In the genomic region with DNA sequence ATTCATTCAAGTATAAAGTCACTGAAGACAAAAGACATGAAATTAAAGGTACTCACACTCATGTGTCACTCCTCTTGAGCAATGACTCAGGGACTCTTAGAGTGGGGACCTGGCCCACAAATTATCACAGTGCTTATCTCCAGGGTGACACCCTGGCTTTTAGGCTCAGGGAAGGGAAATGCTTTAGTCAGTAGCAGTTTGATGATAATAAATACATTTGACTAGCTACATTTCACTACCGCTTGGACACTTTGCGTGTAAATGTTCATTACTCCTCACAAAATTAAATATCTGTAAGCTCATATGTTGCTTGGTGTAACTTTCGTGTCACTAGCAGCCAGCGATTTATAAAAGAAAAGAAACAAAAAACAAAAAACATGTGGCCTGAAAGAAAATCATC, we compare ENCODE assay signal across 8 mouse cellular contexts. TPM values are rescaled to one million over a fixed set of nuclear protein-coding genes. Genes with fewer than 3 reads are reported as not detected.
DNase-seq lines count a peak whose midpoint lies in the region; ATAC-seq and TF ChIP-seq lines count a peak whose summit lies in the region.

No protein-coding gene starts in this region.

- ATAC-seq in lung, embryonic 16.5 days (ENCODE audit: low read depth) = no peak
- ATAC-seq in heart, embryonic 16.5 days (replicated peaks; ENCODE audit: extremely low read depth, insufficient read depth, low FRiP score) = no peak
- ATAC-seq in liver, postnatal 0 days = peak; percentile 19; the same call in 1 of the 2 replicates
- ATAC-seq in inflammation-experienced regulatory T-cells, adult 6 months = no peak
- ATAC-seq in cerebellum, adult (ENCODE audit: insufficient number of reproducible peaks, low FRiP score, low TSS enrichment) = no peak

- 59% methylated on average over 4 of the region's 4 CpGs for WGBS in lung, embryonic 16.5 days
- WGBS in heart, embryonic 16.5 days = 64% methylated on average over 4 of the region's 4 CpGs
- WGBS in liver, postnatal 0 days (ENCODE audit: insufficient replicate concordance) = 44% methylated on average over 4 of the region's 4 CpGs

- H3K36me3 ChIP-seq in lung, embryonic 16.5 days (ENCODE audit: control insufficient read depth, insufficient read depth, low read length) = no peaks in the 10 kb centered on the region
- no peaks in the 10 kb centered on the region for H3K36me3 ChIP-seq in heart, embryonic 16.5 days (ENCODE audit: control insufficient read depth, insufficient read depth)
- no peaks in the 10 kb centered on the region for H3K36me3 ChIP-seq in liver, postnatal 0 days (replicated peaks; ENCODE audit: insufficient read depth, low read length)

- H3K9me3 ChIP-seq in lung, embryonic 16.5 days (ENCODE audit: control insufficient read depth, low read length) = no peaks in the 10 kb centered on the region
- H3K9me3 ChIP-seq in heart, embryonic 16.5 days (replicated peaks; ENCODE audit: control insufficient read depth, low read length) = no peaks in the 10 kb centered on the region
- H3K9me3 ChIP-seq in liver, postnatal 0 days (ENCODE audit: low read length) = no peaks in the 10 kb centered on the region

- no peaks in the 10 kb centered on the region for H3K4me1 ChIP-seq in lung, embryonic 16.5 days (replicated peaks; ENCODE audit: control insufficient read depth, insufficient read depth, low read length)
- H3K4me1 ChIP-seq in heart, embryonic 16.5 days (ENCODE audit: control insufficient read depth, insufficient read depth, low read length) = peaks cover 2% of the 10 kb centered on the region
- no peaks in the 10 kb centered on the region for H3K4me1 ChIP-seq in liver, postnatal 0 days (ENCODE audit: insufficient read depth)

- no peak for DNase-seq in lung, postnatal 25 days (ENCODE audit: low spot score)
- peak; percentile 82 for DNase-seq in c-Kit-positive CD71-positive TER-119-positive erythroid progenitor cells, embryonic 14.5 days (ENCODE audit: low spot score)
- DNase-seq in liver, postnatal 0 days = peak; percentile 28
- no peak for DNase-seq in ovary, postnatal 36 days (ENCODE audit: low spot score)

- no peak for TF ChIP-seq CTCF in liver, postnatal 0 days (IDR thresholded peaks at IDR 0.05; ENCODE audit: low read depth)

- peak overlapping the region; percentile 94 for H3K9ac ChIP-seq in lung, embryonic 16.5 days (ENCODE audit: low read length)
- H3K9ac ChIP-seq in heart, embryonic 16.5 days (ENCODE audit: low read length) = peak overlapping the region; percentile 96
- H3K9ac ChIP-seq in liver, postnatal 0 days (replicated peaks) = peak overlapping the region; percentile 82

- H3K4me3 ChIP-seq in lung, embryonic 16.5 days (ENCODE audit: low read length) = peak overlapping the region; percentile 74
- peak overlapping the region; percentile 82 for H3K4me3 ChIP-seq in heart, embryonic 16.5 days (ENCODE audit: low read length)
- H3K4me3 ChIP-seq in liver, postnatal 0 days (ENCODE audit: low read depth, low read length) = peak overlapping the region; percentile 77

- H3K27me3 ChIP-seq in lung, embryonic 16.5 days (ENCODE audit: control insufficient read depth, insufficient read depth, low read depth, low read length) = no peaks in the 10 kb centered on the region
- no peaks in the 10 kb centered on the region for H3K27me3 ChIP-seq in heart, embryonic 16.5 days (ENCODE audit: control insufficient read depth, insufficient read depth, low read length)
- no peaks in the 10 kb centered on the region for H3K27me3 ChIP-seq in liver, postnatal 0 days (ENCODE audit: insufficient read depth, low read length)

- peak; percentile 58 for TF ChIP-seq EP300 in liver, postnatal 0 days (IDR thresholded peaks at IDR 0.05; ENCODE audit: low read depth)

- H3K27ac ChIP-seq in lung, embryonic 16.5 days (ENCODE audit: low read length) = peak overlapping the region; percentile 97; the same call in 1 of the 2 replicates
- peak overlapping the region; percentile 97 for H3K27ac ChIP-seq in heart, embryonic 16.5 days (ENCODE audit: low read length)
- peak overlapping the region; percentile 95 for H3K27ac ChIP-seq in liver, postnatal 0 days (ENCODE audit: low read depth)

- peak overlapping the region; percentile 65 for H3K4me2 ChIP-seq in lung, embryonic 16.5 days (ENCODE audit: low read depth, low read length)
- peak overlapping the region; percentile 65 for H3K4me2 ChIP-seq in heart, embryonic 16.5 days (ENCODE audit: low read depth, low read length)
- peak overlapping the region; percentile 72 for H3K4me2 ChIP-seq in liver, postnatal 0 days (ENCODE audit: low read depth, low read length)

RNA-seq across cellular contexts. Expression of a gene that starts 1.1 kb away (rescaled TPM):
- 17.8 and 18.8 TPM in 2 replicates for polyA plus RNA-seq in lung, embryonic 16.5 days (2015; fragmentation: Nextera tagmentation; extraction: Ambion mirVana)
- polyA plus RNA-seq in heart, embryonic 16.5 days (2015; fragmentation: Nextera tagmentation; extraction: Ambion mirVana) = 11.7 and 12.0 TPM in 2 replicates
- 37.5 and 41.5 TPM in 2 replicates for polyA plus RNA-seq in liver, postnatal 0 days (2015; fragmentation: Nextera tagmentation; extraction: Ambion mirVana)
- 10 to 100 TPM; 34.8 to 43.8 (median 35.7) TPM for polyA plus RNA-seq in inflammation-experienced regulatory T-cells, adult 6 months (2017; shearing (Covaris generic))

RNA-seq across cellular contexts. Expression of a gene that starts 39.3 kb away (rescaled TPM):
- polyA plus RNA-seq in lung, embryonic 16.5 days (2015; fragmentation: Nextera tagmentation; extraction: Ambion mirVana) = 0.06 TPM in 1 of 2 replicates, not detected in the other
- polyA plus RNA-seq in heart, embryonic 16.5 days (2015; fragmentation: Nextera tagmentation; extraction: Ambion mirVana) = 0.08 TPM in 1 of 2 replicates, not detected in the other
- 0.18 and 0.47 TPM in 2 replicates for polyA plus RNA-seq in liver, postnatal 0 days (2015; fragmentation: Nextera tagmentation; extraction: Ambion mirVana)
- not detected for polyA plus RNA-seq in inflammation-experienced regulatory T-cells, adult 6 months (2017; shearing (Covaris generic))

RNA-seq across cellular contexts. Expression of a gene that starts 50.5 kb away (rescaled TPM):
- polyA plus RNA-seq in lung, embryonic 16.5 days (2015; fragmentation: Nextera tagmentation; extraction: Ambion mirVana) = 0.48 and 0.74 TPM in 2 replicates
- polyA plus RNA-seq in heart, embryonic 16.5 days (2015; fragmentation: Nextera tagmentation; extraction: Ambion mirVana) = 0.14 and 0.37 TPM in 2 replicates
- polyA plus RNA-seq in liver, postnatal 0 days (2015; fragmentation: Nextera tagmentation; extraction: Ambion mirVana) = 0.11 and 0.13 TPM in 2 replicates
- not detected for polyA plus RNA-seq in inflammation-experienced regulatory T-cells, adult 6 months (2017; shearing (Covaris generic))

Comparison
In these comparisons a context has a peak if more than half of its experiments do, and no peak if none do; other contexts are left out.
1. DNase-seq: peak in c-Kit-positive CD71-positive TER-119-positive erythroid progenitor cells, embryonic 14.5 days (single experiment) and liver, postnatal 0 days (single experiment); none in lung, postnatal 25 days (single experiment) and ovary, postnatal 36 days (single experiment).
2. Peak in every context shown above with its lines, with median percentiles within 50 percentile points of each other: H3K27ac ChIP-seq, H3K4me2 ChIP-seq, H3K4me3 ChIP-seq and H3K9ac ChIP-seq.